Mouse (Mus musculus) liver, adult 2 months (tissue): ENCODE results near the gene Ror1. TPM values are rescaled to one million over a fixed set of nuclear protein-coding genes. Genes with fewer than 3 reads are reported as not detected.

ENCODE experiments used
- DNase-seq: peaks from one replicate; pipeline ENCODE4 v3.0.0-alpha.2; 2011; ENCODE audit warnings: low read depth, low spot score; ENCODE audit errors: extremely low read depth
- H3K27ac ChIP-seq: fragments of 200-500 bp; replicated peaks from 2 replicates; pipeline ENCODE4 v1.5.1; 2012; ENCODE audit warnings: low read depth, mild to moderate bottlenecking, control low read depth, inconsistent platforms, low read length; ENCODE audit not compliant: insufficient read depth
- H3K27me3 ChIP-seq: fragments of 200-500 bp; 2 replicates; pipeline ENCODE4 v1.6.1; 2012; ENCODE audit warnings: mild to moderate bottlenecking, moderate library complexity, low read length, inconsistent platforms; ENCODE audit not compliant: control insufficient read depth, insufficient read depth
- H3K36me3 ChIP-seq: fragments of 200-500 bp; 2 replicates; pipeline ENCODE4 v1.6.1; 2012; ENCODE audit warnings: low read length, inconsistent platforms; ENCODE audit not compliant: control insufficient read depth, insufficient read depth
- H3K4me1 ChIP-seq: fragments of 200-500 bp; 2 replicates; pipeline ENCODE4 v1.6.1; 2011; ENCODE audit warnings: low read length; ENCODE audit not compliant: control insufficient read depth, insufficient read depth
- H3K4me3 ChIP-seq: fragments of 200-500 bp; 2 replicates; pipeline ENCODE4 v1.5.1; 2011; ENCODE audit warnings: low read depth, mild to moderate bottlenecking, control low read depth, low read length, moderate library complexity; ENCODE audit not compliant: insufficient read depth
- H3K79me2 ChIP-seq: fragments of 200-500 bp; 2 replicates; pipeline ENCODE4 v1.6.1; 2012; ENCODE audit warnings: inconsistent platforms, mild to moderate bottlenecking, low read length, moderate library complexity; ENCODE audit not compliant: control insufficient read depth, insufficient read depth
- H3K9ac ChIP-seq: fragments of 200-500 bp; 2 replicates; pipeline ENCODE4 v1.6.1; 2012; ENCODE audit warnings: low read depth, mild to moderate bottlenecking, control low read depth, inconsistent platforms, low read length
- CTCF ChIP-seq: fragments of 200-500 bp; IDR thresholded peaks from 2 replicates; pipeline ENCODE4 v1.5.1; 2011; ENCODE audit warnings: low read depth, low read length, control low read depth
- POLR2A ChIP-seq: fragments of 200-500 bp; IDR thresholded peaks from 2 replicates; pipeline ENCODE4 v1.6.1; 2011; ENCODE audit warnings: low read length, control low read depth; ENCODE audit not compliant: insufficient read depth; ENCODE audit errors: extremely low read depth
- WGBS: fragments of 180-500 bp; shearing (Covaris S2); methylation state at CpG from one replicate; pipeline ENCODE4 v1.1.7; 2018; 5-methylcytosine and 5-hydroxymethylcytosine counted together
- polyA plus RNA-seq: library from polyadenylated mRNA; depleted of rRNA; stranded (reverse); fragments of >200 nt; gene quantifications from 2 replicates; pipeline ENCODE4 v1.2.3, GENCODE M21; 2012
- total RNA-seq: library from RNA; depleted of rRNA; stranded (reverse); fragments of >200 nt; gene quantifications from 2 replicates; pipeline ENCODE4 v1.2.3, GENCODE M21; 2014

Ror1 gene
- total and polyA plus RNA-seq, 2 experiments: 0.56 to 1.4 TPM

DNA sequence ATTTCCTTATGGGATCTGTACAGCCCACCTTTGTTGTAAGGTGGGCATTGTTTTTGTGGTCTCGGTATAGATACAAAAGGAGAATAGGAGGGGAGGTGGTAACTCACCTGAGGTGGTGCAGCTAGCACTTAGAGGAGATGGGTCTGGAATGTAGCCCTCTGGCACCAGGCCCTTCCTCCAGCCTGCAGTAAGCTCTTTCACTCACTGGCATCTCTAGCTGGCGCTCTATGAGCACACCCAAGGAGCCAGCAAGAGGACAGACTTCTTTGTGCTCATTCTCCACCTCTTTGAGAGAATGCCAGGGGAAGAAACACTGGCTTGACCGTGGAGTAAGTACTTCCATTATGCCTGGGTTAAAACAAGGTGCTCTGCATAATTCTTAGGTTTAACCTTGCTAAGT is 36.7 kb downstream of the Ror1 start:
- H3K27me3 ChIP-seq: no peaks in the 10 kb centered on the region
- H3K79me2 ChIP-seq: peaks cover 4% of the 10 kb centered on the region; the same call in 1 of the 2 replicates
- H3K27ac ChIP-seq: no peak overlapping the region
- DNase-seq: no peak
- H3K9ac ChIP-seq: no peak overlapping the region
- H3K4me1 ChIP-seq: peaks cover 7% of the 10 kb centered on the region; the same call in 1 of the 2 replicates
- no peak overlapping the region for H3K4me3 ChIP-seq
- 86% methylated on average over 3 of the region's 3 CpGs for whole genome bisulfite sequencing
- no peaks in the 10 kb centered on the region for H3K36me3 ChIP-seq
- TF ChIP-seq CTCF (no peak), POLR2A (no peak)

DNA sequence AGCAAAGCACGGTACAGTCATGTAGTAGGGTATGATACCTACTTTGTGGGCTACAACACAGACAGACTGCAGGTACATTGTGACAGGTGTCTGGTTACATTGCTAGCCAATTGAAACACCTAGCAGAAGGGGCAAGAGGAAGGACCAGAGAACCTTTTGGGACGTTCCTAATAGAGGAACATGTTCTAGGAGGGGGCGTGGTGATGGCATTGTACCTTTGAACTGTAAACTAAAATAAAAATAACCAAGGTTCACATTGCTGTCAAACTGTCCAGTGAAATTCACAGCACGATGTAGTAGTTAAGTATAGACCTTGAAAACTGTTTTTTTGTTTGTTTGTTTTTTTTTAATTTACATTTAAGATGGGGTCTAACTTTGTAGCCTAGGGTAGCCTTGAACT is 40.5 kb downstream of the Ror1 start:
- peak; percentile 81 for DNase-seq
- Histone ChIP-seq H3K9ac (no peak overlapping the region), H3K79me2 (peaks cover 8% of the 10 kb centered on the region; the same call in 1 of the 2 replicates), H3K4me3 (no peak overlapping the region), H3K4me1 (peaks cover 7% of the 10 kb centered on the region), H3K27me3 (no peaks in the 10 kb centered on the region), H3K36me3 (no peaks in the 10 kb centered on the region), H3K27ac (no peak overlapping the region)
- TF ChIP-seq CTCF (no peak), POLR2A (no peak)
- 32% methylated on average over 4 of the region's 4 CpGs for WGBS

DNA sequence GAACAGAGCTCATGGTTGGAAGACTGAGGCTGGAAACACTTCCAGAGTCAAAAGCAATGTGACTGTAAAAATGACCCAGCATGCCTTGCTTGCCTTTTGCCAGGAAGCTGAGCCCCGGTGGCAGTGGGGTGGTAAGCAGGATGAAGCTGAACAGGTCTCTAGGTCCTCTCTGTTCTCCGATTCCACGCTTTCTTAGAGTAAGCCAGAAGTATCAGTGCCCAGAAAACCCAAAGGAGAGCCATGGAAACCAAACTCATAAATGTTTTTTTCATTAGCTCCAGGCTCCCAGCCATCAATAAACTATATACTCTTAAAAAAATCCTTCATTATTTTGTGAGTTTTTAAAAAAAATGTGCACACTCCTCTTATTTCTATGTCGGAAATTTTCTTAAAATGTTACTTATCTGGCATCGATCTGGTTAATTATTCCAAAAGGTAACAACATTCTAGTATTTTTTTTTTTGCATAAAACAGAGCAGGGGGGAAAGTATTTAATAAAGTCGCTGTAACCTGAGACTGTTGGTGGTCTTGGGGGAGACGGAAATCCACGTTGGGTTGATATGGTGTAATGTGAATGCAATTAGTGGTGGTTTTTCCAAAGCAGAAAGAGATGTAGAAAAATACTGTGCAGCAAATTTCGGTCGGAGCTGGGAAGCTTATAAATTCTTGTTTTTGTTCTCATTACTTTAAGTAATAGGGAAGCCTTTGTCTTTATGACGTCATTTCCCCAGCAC is 41.7 kb downstream of the Ror1 start:
- no peak overlapping the region for H3K4me3 ChIP-seq
- TF ChIP-seq POLR2A: no peak
- no peak for TF ChIP-seq CTCF
- no peak overlapping the region for H3K9ac ChIP-seq
- 93% methylated on average over 11 of the region's 11 CpGs for WGBS
- DNase-seq: no peak
- H3K79me2 ChIP-seq: peaks cover 10% of the 10 kb centered on the region; the same call in 1 of the 2 replicates
- no peaks in the 10 kb centered on the region for H3K36me3 ChIP-seq
- H3K4me1 ChIP-seq: peaks cover 7% of the 10 kb centered on the region
- no peaks in the 10 kb centered on the region for H3K27me3 ChIP-seq
- H3K27ac ChIP-seq: no peak overlapping the region

DNA sequence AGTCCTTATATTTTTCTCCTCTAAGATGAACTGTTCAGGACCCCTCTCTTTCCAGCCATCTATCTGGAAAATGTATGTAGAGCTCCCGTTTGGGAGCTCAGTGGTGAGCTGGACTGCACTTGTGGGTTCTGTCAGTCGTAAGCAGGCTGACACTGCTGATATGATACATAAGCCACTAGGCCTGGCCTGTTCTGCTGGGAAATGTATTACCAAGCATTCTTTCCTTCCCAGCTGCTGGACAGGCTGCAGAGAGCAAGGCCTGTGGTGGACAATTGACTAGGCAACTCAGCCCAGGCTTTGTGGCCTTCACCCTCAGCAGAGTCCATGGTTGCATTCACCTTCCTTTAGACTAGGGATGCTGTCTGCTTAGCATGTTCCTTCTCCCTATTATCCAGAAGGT is 46.0 kb downstream of the Ror1 start:
- no peaks in the 10 kb centered on the region for H3K36me3 ChIP-seq
- H3K27me3 ChIP-seq: no peaks in the 10 kb centered on the region
- H3K9ac ChIP-seq: no peak overlapping the region
- no peak overlapping the region for H3K27ac ChIP-seq
- WGBS: 82% methylated on average over 2 of the region's 2 CpGs
- H3K4me1 ChIP-seq: no peaks in the 10 kb centered on the region; the same call in 1 of the 2 replicates
- H3K4me3 ChIP-seq: no peak overlapping the region
- DNase-seq: no peak
- TF ChIP-seq CTCF: no peak
- no peak for TF ChIP-seq POLR2A
- H3K79me2 ChIP-seq: peaks cover 10% of the 10 kb centered on the region; the same call in 1 of the 2 replicates

DNA sequence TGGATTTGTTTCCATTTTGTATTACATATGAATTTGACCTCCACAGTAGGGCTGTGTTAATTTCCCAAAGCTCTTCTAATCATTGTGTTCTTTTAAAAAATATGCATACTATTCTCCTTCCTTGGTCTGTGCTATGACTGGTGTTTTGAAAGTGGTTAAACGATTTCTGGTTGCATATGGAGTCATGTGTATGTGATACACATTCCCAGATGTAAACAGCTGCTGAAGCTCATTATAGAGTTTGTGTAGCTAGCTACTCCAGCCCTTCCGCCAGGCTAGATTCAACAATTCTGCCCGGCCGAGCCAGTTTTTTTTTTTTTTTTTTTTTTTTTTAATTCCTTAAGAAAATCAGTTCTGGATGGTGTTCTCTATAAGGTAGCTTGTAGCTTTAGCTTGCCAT is 49.2 kb downstream of the Ror1 start:
- WGBS: 85% methylated on average over 4 of the region's 4 CpGs
- Histone ChIP-seq H3K4me3 (no peak overlapping the region), H3K36me3 (no peaks in the 10 kb centered on the region), H3K27me3 (no peaks in the 10 kb centered on the region), H3K4me1 (no peaks in the 10 kb centered on the region), H3K27ac (no peak overlapping the region), H3K79me2 (peaks cover 3% of the 10 kb centered on the region; the same call in 1 of the 2 replicates), H3K9ac (no peak overlapping the region)
- DNase-seq: no peak
- no peak for TF ChIP-seq CTCF
- no peak for TF ChIP-seq POLR2A

DNA sequence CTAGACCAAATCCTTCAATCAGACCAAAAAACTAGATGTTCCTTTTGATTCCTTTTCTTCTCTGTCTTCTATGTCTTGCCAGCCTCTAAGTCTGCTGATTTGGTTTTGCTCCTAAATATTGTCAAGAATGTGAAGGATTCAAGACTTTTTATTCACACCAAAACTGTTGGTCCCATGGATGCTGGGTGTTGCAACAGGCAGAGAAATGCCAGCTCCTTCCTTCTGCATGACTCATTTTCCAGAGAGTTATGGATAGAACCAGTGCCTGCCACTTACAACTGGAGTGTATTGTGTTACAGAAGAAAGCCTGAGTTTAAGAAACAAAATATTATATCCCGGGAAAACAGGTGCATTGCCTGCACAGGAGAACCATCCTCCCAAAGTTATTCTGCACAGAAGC is 55.2 kb downstream of the Ror1 start:
- Histone ChIP-seq H3K4me1 (no peaks in the 10 kb centered on the region), H3K79me2 (peaks cover 4% of the 10 kb centered on the region; the same call in 1 of the 2 replicates), H3K27me3 (no peaks in the 10 kb centered on the region), H3K36me3 (no peaks in the 10 kb centered on the region), H3K9ac (no peak overlapping the region), H3K27ac (no peak overlapping the region), H3K4me3 (no peak overlapping the region)
- TF ChIP-seq POLR2A (no peak), CTCF (no peak)
- WGBS: 100% methylated on average over 1 of the region's 1 CpGs
- no peak for DNase-seq
